Mouse (Mus musculus): ENCODE data around the gene Vars. TPM values are rescaled to one million over a fixed set of nuclear protein-coding genes. Genes with fewer than 3 reads are reported as not detected.
A peak's percentile ranks its signal among the peaks of the same experiment; 100 is the strongest.
"Not testable (repeated sequence)": the region's sequence is repeated elsewhere in the genome, so short reads cannot be mapped to it uniquely, and the experiment has no call there.

Gene Vars
- polyA plus RNA-seq, 1 experiment = 182 TPM

- Histone ChIP-seq H3K27ac (ENCODE audit: insufficient read depth, low read depth, low read length) (no peak overlapping the region), H3K36me3 (ENCODE audit: control insufficient read depth, insufficient read depth, low read length) (0 out of 2 replicates have a peak, but pooled peaks cover 1% of the 10 kb centered on the region), H3K27me3 (ENCODE audit: control insufficient read depth, insufficient read depth, low read length) (no peaks in the 10 kb centered on the region), H3K4me1 (ENCODE audit: control insufficient read depth, insufficient read depth, insufficient read length, low read length) (peaks cover 5% of the 10 kb centered on the region), H3K4me3 (ENCODE audit: low read depth, low read length) (peak overlapping the region; percentile 21; the same call in 1 of the 2 replicates)
- no peak for TF ChIP-seq POLR2A (IDR thresholded peaks at IDR 0.05; ENCODE audit: low read depth, low read length)
- no peak for TF ChIP-seq CTCF (IDR thresholded peaks at IDR 0.05; ENCODE audit: extremely low read depth, insufficient read length, insufficient replicate concordance, low read depth, low read length)
- whole genome bisulfite sequencing = 64% methylated on average over 5 of the region's 5 CpGs
These were observed 3.7 kb upstream of the Vars start for GRCm38 (mm10) chr17:34997142-34997483.

DNA sequence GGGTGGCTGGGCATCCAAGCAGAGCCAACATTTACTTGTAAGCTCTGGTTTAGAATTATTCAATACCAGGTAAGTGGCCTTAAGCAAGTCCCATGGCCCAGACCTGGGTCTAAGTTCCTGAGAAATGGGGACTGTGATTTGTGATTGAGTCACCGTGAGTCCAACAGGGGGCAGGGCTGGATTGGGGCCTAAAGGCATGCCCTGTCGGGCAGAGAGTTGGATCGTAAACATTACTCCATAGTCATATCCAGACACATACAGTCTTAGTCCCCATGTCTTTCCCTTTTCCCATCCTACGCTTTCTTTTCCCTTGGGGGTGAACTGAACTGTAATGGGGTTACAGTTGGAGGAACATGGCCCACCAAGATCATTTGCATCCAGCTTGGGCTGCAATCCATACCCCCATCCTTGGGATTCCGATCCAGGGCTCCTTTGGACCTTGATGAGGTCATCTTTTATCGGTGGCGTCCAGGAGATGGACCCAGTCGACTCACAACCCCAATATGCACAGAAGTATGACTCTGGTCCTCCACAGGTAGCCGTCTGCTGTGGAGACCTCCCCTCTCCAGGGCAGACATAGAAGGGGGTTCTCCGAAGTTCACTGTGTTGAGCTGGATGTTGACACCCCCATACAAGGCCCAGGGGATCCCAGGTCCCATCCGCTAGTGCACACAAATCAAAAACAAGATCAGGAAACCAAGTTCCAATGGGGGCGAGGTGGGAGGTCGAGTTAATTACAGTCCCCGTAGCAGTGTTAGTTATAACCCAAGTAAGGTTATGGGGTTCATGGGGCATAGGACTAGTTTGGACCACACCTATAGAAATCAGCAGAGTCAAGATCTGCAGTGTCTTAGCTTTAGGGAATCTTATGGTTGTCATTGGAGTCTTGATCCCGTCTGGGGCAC lies 2.0 kb upstream of the Vars start:
- Histone ChIP-seq H3K4me1 (ENCODE audit: control insufficient read depth, insufficient read depth, insufficient read length, low read length) (peaks cover 13% of the 10 kb centered on the region), H3K36me3 (ENCODE audit: control insufficient read depth, insufficient read depth, low read length) (0 out of 2 replicates have a peak, but pooled peaks cover 1% of the 10 kb centered on the region), H3K27ac (ENCODE audit: insufficient read depth, low read depth, low read length) (peak overlapping the region; percentile 86), H3K27me3 (ENCODE audit: control insufficient read depth, insufficient read depth, low read length) (no peaks in the 10 kb centered on the region), H3K4me3 (ENCODE audit: low read depth, low read length) (peak overlapping the region; percentile 61)
- no peak for TF ChIP-seq POLR2A (IDR thresholded peaks at IDR 0.05; ENCODE audit: low read depth, low read length)
- no peak for TF ChIP-seq CTCF (IDR thresholded peaks at IDR 0.05; ENCODE audit: extremely low read depth, insufficient read length, insufficient replicate concordance, low read depth, low read length)
- 34% methylated on average over 15 of the region's 15 CpGs for WGBS

DNA sequence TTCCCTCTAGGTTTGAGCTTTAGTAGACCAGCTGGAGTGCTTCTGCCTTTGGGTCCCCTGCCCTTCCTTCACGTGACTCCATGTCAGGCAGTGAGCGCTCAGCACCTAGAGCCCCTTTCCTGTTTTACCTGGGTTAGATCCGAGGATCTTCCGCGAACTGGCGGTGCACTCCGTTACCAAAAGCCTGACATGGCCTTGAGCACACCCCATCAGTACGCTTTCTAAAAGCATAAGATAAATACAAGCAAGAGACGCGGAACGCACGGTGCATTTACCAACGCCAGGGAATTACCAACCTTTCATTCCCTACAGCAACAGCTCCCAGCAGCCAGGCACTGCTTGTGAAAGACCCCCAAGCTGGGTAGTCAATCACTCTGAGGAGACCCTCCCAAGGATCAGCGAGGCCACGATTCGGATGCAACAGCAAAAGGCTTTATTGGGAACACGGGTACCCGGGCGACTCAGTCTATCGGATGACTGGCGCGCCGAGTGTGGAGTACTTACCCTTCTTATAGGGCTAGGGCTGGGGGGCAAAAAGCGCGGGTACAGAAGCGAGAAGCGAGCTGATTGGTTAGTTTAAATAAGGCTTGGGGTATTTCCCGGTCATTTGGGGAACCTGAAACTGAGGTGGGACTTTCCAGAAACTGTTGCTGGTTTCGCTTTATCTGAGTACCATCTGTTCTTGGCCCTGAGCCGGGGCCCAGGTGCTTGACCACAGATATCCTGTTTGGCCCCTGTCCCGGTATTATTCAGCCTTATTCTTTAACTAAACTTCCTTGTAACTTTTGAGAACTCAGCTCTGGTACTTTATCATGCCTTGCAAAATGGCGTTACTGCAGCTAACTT lies 693 bp upstream of the Vars start:
- H3K27me3 ChIP-seq (ENCODE audit: control insufficient read depth, insufficient read depth, low read length) = not testable (repeated sequence)
- 3% methylated on average over 30 of the region's 32 CpGs for WGBS
- H3K4me3 ChIP-seq (ENCODE audit: low read depth, low read length) = peak overlapping the region; percentile 84
- H3K36me3 ChIP-seq (ENCODE audit: control insufficient read depth, insufficient read depth, low read length) = peaks cover 13% of the 10 kb centered on the region
- peak overlapping the region; percentile 99 for H3K27ac ChIP-seq (ENCODE audit: insufficient read depth, low read depth, low read length)
- H3K4me1 ChIP-seq (ENCODE audit: control insufficient read depth, insufficient read depth, insufficient read length, low read length) = peaks cover 13% of the 10 kb centered on the region

DNA sequence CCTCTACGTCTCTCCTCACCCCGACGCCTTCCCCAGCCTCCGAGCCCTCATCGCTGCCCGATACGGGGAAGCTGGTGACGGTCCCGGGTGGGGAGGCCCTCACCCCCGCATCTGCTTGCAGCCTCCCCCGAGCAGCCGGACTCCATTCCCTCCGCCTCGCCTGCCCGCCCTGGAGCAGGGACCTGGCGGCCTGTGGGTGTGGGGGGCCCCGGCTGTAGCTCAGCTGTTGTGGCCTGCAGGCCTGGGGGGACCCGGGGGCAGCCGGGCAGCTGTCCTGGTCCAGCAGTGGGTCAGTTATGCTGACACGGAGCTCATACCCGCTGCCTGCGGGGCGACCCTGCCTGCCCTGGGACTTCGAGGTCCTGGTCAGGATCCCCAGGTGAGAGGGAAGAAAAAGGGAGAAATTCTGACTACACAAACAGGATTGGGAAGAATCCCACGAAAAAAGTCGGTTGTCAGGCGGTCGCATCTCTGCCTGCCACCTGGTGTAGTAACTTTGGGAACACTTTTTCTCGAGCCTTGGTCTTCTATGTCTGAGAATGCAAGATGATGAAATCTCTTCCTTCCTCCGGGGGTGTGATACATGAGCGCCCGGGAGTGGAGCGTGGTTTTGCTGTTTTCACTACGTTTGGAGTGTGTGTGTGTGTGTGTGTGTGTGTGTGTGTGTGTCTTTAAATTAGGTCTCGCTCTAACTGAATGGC lies 815 bp downstream of the Vars start:
- TF ChIP-seq CTCF (IDR thresholded peaks at IDR 0.05; ENCODE audit: extremely low read depth, insufficient read length, insufficient replicate concordance, low read depth, low read length) (no peak), POLR2A (IDR thresholded peaks at IDR 0.05; ENCODE audit: low read depth, low read length) (0 out of 2 replicates have a peak, but pooled peaks have one; percentile 9)
- Histone ChIP-seq H3K27me3 (ENCODE audit: control insufficient read depth, insufficient read depth, low read length) (no peaks in the 10 kb centered on the region), H3K4me1 (ENCODE audit: control insufficient read depth, insufficient read depth, insufficient read length, low read length) (peaks cover 13% of the 10 kb centered on the region), H3K27ac (ENCODE audit: insufficient read depth, low read depth, low read length) (peak overlapping the region; percentile 99), H3K4me3 (ENCODE audit: low read depth, low read length) (peak overlapping the region; percentile 84), H3K36me3 (ENCODE audit: control insufficient read depth, insufficient read depth, low read length) (peaks cover 21% of the 10 kb centered on the region)
- under 1% methylated on average over 35 of the region's 35 CpGs for WGBS

DNA sequence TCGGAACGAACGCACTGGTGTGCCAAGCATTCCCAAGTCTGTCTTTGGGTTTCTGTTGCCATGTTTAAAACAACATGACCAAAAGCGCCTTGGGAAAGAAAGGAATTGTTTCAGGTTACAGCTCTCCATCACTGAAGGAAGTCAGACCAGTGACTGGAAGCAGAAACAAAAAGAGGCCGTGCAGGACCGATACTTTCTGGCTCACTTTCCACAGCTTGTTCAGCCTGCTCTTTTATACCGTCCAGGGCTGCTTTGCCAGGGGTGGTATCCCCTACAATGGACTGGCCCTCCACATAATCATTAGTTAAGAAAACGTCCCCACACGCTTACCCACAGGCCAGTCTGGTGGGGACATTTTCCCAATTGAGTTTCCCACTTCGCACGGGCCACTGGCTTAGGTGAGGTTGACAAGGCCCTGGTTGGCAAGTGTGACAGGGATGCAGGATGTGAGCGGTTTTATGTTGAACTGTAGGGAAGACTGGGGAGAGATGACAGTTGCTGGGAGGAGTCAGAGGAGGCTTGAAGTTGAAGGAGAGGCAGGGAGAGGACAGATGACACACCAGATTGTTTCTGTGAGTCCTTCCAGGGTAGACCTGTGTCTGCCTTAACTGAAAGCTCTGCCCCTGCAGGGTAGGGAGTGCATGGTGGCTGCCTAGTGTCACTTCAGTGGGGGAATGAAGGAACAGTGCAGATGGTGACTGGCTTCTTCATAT lies 1.5 kb downstream of the Vars start:
- TF ChIP-seq CTCF (IDR thresholded peaks at IDR 0.05; ENCODE audit: extremely low read depth, insufficient read length, insufficient replicate concordance, low read depth, low read length) (no peak), POLR2A (IDR thresholded peaks at IDR 0.05; ENCODE audit: low read depth, low read length) (no peak)
- Histone ChIP-seq H3K36me3 (ENCODE audit: control insufficient read depth, insufficient read depth, low read length) (peaks cover 23% of the 10 kb centered on the region), H3K27me3 (ENCODE audit: control insufficient read depth, insufficient read depth, low read length) (no peaks in the 10 kb centered on the region), H3K4me1 (ENCODE audit: control insufficient read depth, insufficient read depth, insufficient read length, low read length) (peaks cover 13% of the 10 kb centered on the region), H3K4me3 (ENCODE audit: low read depth, low read length) (peak overlapping the region; percentile 84), H3K27ac (ENCODE audit: insufficient read depth, low read depth, low read length) (peak overlapping the region; percentile 99)
- 2% methylated on average over 12 of the region's 12 CpGs for WGBS

- H3K4me3 ChIP-seq (ENCODE audit: low read depth, low read length) = no peak overlapping the region
- 38% methylated on average over 9 of the region's 9 CpGs for WGBS
These were observed 2.4 kb downstream of the Vars start for GRCm38 (mm10) chr17:35003022-35003838.

More at GRCm38 (mm10) chr17:35003022-35003838, 2.4 kb downstream of the Vars start:
- no peak for TF ChIP-seq POLR2A (IDR thresholded peaks at IDR 0.05; ENCODE audit: low read depth, low read length)
- TF ChIP-seq CTCF (IDR thresholded peaks at IDR 0.05; ENCODE audit: extremely low read depth, insufficient read length, insufficient replicate concordance, low read depth, low read length) = no peak
- Histone ChIP-seq H3K4me1 (ENCODE audit: control insufficient read depth, insufficient read depth, insufficient read length, low read length) (peaks cover 13% of the 10 kb centered on the region), H3K36me3 (ENCODE audit: control insufficient read depth, insufficient read depth, low read length) (peaks cover 24% of the 10 kb centered on the region), H3K27ac (ENCODE audit: insufficient read depth, low read depth, low read length) (no peak overlapping the region), H3K27me3 (ENCODE audit: control insufficient read depth, insufficient read depth, low read length) (no peaks in the 10 kb centered on the region)

All from small intestine, adult 2 months (tissue).